Mouse (Mus musculus) urinary bladder, postnatal 36 days (tissue): Measurements from ENCODE around the gene Lpp.

Experiments
- DNase-seq, 2 experiments: peaks; one replicate each; pipeline ENCODE4 v3.0.0; 2022; ENCODE audit warnings: low spot score in 2 of 2, mixed read lengths in 1 of 2

Lpp gene

DNA sequence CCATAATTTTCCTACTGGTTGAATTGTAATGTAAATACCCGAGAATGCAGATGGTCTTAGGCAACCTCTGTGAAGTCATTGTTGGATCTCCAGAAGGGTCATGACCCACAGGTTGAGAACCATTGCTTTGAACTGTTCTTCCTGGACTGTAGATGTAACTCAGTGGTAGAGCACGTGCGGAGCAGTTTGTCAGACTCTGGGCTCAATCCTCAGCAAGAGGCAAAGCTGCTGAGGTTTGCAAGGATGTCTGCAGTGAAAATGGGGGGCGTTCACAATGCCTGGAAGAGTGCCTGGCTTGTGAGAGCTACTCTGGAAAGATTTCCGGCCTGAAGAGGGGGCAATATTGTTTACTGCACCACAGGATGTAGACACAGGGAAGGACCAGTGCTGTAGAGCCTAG, 6.2 kb downstream of the Lpp start:
- no peak for DNase-seq

DNA sequence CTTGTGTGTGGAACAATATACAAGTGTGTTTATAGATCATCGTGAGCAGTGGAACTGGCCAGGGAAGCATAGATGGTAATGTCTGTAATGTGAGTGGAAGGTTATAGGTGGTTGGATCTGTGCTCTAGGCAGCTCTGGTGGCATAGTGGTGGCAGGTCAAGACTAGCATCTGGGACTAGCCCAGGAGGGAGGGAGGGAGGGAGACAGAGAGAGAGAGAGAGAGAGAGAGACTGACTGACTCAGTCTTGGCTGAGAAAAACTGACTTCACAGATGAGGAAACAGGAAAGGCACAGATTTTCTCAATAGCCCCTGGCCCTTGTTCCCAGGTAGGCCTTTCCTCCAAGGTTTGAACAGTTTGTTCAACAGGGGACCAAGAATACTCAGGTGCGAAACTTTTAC, 7.5 kb downstream of the Lpp start:
- DNase-seq = no peak

DNA sequence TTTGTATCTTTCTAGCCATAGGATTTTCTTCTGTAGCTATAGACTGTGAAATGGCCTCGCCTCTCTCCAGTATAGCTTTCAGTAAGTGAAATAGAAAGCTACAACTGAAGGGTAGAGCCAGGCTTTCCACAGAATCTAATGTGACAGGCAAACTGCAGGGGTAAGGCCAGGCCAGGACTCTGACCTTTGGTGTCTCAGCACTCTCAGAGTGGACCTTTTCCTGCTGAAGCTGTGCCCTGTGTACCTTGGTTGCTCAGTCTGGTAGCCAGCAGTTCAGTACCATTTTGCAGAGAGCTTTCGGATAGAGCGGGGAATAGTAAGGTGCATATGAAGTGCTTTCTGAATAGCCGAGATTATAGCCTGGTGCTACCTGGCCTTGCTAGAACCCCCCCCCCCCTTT, 9.5 kb downstream of the Lpp start:
- no peak for DNase-seq

DNA sequence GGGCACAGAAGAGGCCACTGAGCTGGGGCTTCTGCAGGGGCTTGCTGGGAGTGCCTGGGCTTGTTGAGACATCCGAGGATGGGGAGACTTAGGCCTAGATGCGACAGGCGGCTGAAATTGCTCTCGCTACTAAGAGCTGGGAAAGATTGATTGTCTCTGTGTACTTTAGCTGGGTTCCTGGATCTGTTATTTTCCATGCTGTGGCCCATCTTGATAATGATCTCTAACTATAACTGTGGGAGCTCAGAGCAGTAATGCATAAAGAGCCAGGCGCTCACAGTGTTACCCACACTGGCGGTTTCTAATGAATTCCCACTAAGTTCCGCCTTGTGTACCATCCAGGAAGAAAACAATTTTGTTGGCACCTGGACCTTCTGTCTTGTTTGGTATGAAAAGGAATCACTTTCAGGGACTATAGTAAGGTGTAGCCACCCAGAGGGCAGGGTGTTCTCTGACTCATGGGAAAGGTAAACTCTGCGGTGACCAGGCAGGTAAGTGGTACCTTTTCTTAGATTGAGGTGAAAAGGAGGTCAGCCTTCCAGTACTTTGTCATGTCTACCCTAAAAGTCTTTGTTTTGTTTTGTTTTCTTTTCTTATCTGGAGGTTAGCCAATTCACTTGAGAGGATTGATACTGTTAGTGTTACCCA, 10.6 kb downstream of the Lpp start:
- no peak for DNase-seq

DNA sequence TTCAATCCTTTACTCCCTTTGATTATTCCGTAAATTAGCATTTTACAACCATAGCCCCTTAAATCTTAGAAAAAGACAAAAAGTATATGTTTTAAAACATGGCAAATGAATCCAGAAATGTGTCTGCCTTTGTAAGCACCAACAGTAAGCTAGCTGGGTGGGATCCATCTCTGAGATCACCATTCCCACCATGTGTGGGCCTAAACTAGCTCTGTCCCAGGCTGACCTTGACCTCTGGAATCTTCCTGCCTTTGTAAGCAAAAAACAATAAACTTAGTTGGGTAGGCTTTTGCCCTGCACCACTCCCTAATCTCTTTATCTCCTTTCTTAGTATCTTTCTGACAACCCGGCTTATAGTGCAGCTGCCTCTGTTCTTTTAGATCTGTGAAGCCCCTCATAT, 13.2 kb downstream of the Lpp start:
- DNase-seq = no peak

DNA sequence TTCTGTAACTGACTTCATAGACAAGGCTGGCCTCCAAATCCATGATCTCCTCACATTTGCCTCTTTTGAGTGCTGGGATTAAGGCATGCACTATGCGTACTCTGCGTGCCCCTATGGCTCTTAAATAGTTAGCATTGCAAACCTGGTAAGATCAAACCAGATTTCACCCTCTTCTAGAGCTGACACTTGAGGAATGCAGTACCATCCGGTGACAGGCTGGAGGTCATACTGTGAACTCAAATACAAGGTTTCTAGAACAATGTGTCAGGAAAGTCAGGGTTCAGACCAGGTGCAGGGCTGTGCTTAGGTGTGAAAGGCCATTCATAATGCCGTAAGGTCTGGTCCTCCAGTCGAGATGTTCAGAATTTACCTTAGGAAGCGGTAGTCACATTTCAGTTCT, 18.0 kb downstream of the Lpp start:
- DNase-seq = no peak

DNA sequence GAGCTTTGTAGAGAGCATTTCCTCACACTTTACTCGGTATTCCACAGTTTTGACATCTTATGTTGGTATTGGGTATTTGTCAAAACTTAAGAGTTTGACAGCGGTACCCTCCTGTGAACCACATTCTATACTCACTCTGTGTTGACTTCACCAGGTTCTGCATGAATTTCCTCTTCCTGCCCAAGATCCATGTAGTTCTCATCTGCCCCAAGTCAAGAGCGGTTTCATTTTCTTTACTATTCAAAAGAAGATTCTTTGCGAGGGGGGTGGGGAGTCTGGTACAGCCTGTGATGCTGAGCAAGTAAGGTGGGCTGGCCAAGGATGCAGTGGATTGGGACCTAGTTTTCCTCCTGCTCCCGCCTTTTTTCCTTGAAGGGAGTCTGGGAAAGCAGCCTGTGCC, 18.9 kb downstream of the Lpp start:
- no peak for DNase-seq

DNA sequence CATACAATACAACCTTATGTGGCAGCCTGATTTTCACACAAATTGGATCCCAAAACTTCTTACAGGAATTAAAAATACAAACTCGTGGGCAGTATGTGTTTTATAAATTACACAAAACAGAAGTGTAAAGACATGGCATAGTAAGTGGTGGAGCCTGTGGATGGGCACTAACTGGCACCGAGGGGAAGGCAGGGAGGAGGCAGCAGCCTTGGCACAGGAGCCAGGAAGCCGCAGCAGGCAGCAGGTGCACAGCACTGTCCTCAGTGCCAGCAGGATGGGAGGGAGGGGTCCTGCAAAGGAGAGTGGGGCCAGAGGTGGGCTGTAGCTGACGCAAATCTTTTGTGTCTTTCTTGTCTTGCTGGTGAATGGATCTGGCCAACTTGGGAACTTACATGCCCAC, 19.8 kb downstream of the Lpp start:
- DNase-seq = no peak

DNA sequence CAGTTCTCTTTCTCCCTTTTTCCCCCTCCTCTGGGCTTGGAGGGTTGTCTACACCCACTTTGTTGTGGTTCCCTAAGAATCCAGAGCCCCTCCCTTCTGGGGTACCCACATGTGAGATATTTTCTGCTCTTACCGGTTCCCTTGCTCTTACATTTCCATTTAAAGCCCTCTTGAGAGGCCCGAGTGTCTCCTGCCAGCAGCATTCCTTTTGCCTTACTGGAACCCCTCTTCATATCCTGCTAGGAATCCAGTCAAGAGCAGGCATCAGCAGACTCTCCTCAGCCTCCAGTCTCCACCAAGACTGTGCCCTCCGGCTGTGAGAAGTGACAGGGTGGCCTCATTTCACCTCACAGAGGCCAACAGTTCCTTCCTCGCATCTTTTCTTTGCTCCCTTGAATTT, 24.7 kb downstream of the Lpp start:
- DNase-seq = no peak

DNA sequence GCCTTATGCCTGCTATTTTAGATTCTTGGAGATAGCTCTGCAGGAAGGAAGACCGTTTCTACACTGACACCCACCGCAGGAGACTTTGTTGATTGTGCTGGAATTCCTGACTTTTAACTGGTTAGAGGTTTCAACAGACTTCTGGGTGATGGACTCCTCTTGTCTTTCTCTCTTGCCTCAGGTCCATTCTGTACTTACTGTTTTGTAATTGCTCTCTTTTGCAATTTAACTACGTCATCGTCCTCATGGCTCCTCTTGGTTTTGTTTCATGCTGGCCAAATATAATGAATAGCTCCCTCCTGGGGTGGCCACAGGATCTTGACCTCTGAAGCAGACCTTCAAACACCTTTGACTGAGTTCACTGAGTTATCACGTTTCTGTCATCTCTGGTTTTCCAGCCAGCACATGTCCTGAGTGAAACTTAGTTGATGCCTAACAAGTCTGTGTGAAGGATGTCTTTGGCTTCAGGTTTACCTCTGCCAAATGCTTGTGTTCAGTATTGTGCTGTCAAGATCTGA, 27.4 kb downstream of the Lpp start:
- no peak for DNase-seq

DNA sequence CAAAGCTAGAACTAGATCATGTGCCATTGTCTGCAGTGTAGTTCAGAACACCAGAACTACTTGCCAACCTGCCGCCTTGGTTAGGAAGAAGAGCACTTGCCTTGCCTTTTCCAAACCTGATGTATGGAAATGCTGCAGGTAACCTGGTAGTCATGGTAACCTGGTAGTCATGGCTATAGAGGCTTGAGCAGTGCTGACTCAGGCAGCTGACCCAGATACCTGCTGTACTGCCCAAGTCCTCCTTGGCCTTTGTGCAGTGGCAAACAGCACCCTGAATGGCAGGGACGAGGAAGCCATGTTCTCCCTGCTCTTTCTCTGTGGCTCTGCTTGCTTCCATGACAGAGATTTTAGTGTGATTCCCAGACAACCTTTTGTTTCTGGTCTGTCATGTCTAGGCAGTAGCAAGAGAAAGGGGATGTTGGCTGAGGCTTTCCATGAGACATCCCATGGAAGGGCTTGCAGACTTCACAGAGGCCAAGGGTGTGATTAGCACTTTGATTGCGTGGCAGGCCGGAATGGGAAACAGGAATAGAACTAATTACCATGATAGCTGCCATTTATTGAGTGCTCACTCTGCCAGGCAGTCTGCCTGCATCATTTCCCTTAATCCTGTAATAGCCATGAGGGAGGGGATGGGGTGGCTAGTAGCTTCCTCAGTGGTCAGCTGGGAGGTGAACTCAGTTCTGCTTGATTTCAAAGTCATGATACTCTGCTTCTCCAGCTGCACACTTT, 28.5 kb downstream of the Lpp start:
- no peak for DNase-seq

DNA sequence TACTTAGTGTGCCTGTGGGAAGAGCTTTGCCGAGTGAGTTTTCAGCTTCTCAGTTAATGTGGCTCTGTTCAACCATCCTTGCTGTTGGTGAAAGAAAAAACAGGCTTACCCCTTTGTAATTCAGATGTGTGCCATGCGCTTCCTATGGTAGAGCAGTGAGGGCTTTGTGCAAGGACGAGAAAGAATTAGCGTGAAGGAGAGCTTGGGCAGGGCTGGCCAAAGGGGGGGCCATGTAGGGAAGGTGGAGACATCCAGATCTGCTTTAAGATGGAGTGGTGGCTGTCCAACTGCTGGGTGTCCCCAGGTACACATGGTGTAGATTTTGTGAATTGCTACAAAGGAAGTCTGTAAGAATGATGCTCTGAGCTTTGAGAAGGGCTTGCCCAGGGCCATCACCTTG, 29.9 kb downstream of the Lpp start:
- DNase-seq = no peak

DNA sequence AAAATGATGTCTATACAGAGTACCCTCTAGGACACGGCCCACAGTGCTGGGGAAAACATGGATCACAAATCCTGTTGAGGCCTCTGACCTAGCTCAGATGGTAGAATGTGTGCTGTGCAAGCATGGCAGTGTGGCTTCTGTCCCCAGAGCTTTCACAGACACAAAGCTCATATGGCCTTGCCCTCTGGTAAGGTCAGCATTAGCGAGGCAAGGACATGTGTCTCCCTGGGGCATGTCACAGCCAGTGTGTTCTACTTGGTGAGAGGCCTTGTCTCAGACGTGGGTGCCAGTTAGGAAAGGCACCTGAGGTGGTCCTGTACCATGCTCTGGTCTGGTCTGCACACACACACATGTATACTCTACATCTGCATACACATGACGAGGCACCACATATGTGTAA, 30.4 kb downstream of the Lpp start:
- DNase-seq = no peak

DNA sequence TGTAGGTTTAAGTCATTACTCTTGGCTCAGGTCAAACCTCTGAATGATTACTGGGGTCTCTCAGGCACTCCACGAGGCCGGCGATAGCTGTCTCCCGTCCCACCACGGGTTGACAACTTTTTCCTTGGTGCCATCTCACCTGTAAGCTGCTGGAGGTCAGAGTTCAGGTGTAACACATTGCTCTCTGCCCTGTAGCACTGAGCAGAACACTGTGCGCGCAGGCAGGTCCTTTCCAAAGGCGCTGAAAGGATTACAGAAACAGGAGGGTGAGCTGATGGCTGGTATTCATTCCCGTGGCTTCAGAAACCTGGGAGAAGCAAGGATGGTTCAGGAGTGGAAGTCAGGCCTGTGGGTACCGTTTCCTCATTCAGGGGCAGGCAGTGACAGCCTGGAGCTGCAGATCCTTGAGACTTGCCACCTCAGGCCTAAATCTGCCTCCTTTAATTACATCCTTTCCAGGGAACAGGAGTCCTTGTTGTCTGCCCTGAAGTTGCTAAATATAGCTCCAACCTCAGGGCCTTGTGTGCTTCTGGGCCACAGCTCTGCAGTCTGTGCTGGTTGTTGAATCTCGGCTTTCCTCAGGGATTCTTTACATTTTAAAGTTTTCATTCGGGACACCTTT, 31.2 kb downstream of the Lpp start:
- no peak for DNase-seq

DNA sequence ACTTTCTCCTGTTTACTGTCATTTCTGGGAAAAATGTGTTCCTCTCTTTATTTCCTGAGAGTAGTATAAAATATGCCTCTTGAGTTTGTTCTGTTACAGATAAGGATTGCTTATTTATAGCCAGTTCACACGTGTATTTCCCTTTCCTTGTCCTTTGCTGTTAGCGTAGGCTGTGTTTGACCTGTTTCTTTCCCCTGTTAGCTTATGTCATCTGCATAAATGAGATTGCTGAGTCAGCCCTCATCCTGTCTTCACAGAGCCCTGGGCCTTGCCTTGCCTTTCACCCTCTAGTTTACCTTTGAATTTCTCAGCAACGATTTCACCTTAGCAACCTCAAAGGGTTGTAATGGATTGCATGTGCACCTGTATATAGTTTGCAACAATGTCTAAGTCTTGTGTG, 32.5 kb downstream of the Lpp start:
- DNase-seq = no peak

DNA sequence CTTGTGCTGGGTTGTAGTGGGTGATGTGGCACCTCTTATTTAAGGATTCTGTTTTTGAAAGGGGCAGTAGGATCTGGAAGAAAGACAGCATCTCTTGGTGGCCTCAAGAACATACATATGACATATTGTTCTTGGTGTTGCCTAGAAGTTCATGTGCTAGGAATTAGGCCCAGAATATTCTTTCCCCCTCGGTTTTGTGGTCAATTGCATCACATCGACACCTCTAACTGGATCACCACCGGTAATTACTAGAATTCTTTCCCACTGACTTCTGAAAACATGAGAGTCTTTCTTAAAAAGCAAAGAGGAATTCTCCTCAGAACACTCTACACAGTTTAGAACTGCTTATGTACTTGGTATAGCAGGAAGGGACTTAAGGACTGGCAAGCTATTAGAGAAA, 34.3 kb downstream of the Lpp start:
- no peak for DNase-seq

DNA sequence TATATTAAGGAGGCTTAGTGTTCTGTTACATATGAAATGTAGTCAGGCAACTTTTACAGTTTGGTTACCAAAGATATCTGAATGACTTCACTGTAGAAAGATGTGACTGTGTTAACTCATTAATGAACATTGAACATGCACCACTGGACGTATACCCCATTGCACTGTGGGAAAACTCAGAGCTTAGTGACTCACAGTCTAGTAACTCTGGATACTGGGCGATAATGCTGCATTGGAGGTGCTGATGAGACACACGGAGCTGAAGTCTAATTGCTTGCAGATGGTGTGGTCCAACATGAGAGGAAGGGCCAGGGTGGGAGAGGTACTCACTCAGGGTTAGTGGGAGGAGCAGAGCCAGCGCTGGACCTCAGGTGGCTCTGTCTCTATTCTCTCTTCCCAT, 34.7 kb downstream of the Lpp start:
- DNase-seq = no peak

DNA sequence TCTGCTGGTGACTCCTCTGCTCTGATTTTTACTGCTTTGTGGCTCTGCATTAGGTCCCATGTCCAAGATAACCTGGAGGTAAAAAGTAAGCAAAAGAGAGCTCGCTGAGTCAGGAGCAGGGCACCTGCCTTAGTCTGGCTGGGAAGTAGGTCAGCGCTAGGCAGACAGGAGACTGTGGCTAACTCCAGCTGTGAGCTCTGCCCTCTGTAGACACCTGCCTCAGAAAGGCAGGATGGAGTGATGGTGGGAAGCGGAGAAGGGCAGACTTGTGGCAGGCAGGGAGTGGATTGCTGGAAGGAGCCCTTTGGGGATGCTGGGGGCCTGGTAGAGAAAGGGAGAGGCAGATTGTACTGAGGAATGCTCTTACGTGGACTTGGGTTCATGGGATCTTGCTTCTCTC, 35.4 kb downstream of the Lpp start:
- no peak for DNase-seq

DNA sequence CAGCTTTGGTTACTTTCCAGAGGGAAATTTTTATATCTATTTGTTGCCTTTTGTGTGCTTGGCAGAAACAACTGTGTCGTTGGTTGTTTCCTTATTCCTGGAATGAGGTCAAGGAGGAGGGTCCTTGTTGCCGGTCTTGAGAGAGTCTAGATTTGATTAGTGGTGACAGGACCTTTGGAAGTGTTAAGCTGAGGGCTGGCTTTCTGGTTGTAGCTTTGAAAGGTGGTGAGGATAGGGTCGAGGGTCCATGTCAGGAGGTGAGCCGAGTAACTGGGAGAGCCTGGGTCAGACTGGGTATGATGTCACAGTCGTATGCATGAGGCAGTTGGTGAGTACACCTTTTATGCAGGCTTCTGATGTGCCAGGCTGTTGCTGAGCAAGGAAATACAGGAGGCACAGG, 36.4 kb downstream of the Lpp start:
- DNase-seq = no peak

DNA sequence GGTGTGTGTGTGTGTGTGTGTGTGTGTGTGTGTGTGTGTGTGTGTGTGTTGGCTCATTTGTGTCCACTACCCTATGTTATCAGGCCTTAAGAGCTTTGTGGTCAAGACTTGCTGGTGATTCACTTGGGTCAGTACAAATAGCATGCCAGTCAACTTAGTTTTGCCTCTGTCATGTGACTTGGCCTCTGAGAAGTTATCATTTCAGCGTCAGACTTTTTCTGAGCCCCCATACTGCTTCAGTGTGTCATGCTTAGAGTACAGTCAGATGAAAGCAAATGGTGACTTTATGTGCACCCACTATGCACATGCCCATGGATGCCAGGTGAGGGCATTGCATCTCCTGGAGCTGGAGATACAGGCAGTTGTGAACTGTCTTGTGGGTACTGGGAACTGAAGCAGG, 38.5 kb downstream of the Lpp start:
- no peak for DNase-seq

DNA sequence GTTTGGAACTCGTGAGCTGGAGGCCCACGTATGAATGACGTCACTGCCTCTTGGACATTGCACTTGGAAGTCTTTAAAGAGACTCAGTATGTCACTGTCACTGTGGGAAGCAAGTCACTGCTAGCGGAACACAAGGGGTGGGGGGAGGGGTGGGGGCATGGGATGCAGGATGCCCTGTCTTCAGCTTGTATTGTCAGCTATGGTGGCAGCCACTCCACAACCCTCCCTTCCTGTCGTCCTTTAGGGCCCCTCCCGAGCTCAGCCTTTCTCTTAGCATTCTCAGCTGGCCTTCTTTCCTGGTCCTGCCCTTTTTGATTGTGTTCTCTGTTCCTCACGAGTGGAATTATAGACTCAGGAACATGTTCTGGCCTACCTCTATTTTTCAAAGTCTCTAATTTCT, 40.3 kb downstream of the Lpp start:
- no peak for DNase-seq

DNA sequence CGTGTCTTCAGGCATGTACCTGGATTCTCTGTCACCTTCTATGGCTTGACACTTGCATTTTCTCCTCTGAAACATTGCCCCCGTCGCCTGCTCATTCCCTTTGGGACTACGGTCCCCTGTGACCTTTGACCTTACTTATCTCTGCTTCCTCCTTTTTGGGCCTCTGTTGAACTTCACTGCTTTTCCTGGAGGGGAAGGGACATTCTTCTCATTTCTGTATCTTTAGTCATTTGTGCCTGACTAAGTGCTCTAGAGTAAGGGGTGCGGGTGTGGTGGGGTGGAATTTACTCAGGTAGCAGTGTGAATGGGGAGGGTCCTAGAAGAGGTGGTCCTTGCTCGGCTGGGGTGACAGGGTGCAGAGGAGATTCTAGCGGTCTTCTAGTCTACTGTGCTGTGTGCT, 40.7 kb downstream of the Lpp start:
- no peak for DNase-seq

DNA sequence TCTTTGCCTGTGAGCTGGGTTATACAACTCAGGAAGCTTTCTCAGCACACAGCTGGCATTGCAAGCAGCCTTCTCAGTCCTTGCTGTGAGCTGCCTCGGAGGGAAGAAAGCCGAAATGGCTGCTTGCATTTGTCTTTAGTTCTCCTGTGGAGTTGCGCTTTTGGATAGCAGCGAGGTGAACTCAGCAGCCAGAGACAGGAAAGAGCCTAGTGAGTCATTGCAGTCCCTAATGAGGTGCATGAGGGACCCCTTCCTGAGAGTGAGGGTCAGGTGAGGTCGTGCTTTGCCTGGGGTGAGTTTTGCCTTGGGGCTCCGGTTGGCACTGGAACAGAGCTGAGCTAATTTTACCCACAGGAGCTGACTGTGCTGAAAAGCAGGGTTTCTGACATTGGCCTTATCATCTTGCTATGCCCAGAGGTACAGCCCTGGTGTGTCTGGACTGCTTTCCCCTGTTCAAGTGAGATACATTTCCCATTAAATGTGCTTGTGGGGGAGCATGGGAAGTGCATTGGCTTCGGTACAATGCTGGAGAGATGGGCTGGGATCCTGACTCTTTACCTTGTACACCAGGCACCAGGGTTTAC, 41.3 kb downstream of the Lpp start:
- no peak for DNase-seq
